Mouse (Mus musculus) frontal cortex, postnatal 14 days (tissue): Measurements from ENCODE around the gene Dpm2.

Source experiments
- DNase-seq, 2 experiments: peaks; one replicate each; pipeline ENCODE4 v3.0.0; 2022; ENCODE audit warnings: low spot score in 2 of 2

Dpm2 gene

GRCm38 (mm10) chr2:32582830-32583799, 12.5 kb downstream of the Dpm2 start:
- peak; percentile 75 to 76 for DNase-seq

DNA sequence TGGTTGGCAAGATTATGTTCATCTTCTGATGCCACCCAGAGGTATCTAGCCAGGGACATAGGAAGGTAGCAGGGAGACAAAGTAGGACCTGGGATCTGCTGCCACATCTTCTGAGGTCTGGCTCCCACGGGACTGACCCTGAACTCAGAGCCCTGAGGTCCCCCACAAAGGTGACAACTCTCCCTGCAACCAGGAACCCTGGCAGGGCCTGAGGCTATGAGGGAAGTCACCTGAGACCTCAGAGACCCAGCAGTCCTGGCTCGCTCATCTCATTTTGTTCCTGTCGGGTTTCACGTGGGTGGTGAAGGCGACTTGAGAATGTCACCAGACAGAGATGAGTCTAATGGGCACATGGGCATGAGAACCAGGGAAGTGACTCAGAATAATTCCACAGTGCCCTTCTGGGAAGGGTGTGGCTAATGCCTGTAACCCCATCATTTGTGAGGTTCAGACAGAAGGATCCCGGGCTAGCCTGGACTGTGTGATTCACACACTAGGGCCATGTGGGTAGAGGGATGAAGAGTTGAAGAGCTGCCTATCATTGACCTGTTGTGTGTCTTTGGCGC, 14.6 kb downstream of the Dpm2 start:
- no peak for DNase-seq

- peak; percentile 82 to 86 for DNase-seq
Measured at GRCm38 (mm10) chr2:32586871-32587351, 16.3 kb downstream of the Dpm2 start, which contains the start of gene St6galnac4. TSS of gene St6galnac4 (plus strand) at chr2:32587095.

- DNase-seq: no peak
Measured at GRCm38 (mm10) chr2:32587731-32588321, 17.2 kb downstream of the Dpm2 start.

DNA sequence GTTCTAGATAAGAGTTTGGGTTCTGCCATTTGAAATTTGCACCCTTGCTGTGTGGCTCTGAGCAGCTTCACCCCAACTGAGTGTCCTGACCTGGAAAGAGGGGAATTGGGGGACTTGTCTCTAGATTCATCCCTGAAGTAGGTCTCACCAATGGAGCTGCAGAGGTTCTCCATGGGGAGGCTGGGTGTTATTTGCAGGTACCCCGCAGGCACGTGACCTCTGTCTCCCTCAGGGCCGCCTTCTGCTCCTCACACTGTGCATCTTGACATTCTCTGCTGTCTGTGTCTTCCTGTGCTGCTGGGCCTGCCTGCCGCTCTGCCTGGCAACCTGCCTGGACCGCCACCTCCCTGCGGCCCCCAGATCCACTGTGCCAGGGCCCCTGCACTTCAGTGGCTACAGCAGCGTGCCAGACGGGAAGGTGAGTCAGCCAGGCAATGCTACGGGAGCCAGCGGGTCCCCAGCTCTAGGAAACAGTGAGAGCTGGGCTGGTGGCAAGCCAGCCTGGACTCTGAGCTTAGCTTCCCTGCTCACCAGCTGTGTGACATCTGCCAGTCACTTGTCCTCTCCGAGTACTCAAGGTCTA, 18.6 kb downstream of the Dpm2 start:
- no peak for DNase-seq

- no peak for DNase-seq
Measured at GRCm38 (mm10) chr2:32590224-32590623, 19.6 kb downstream of the Dpm2 start.

GRCm38 (mm10) chr2:32591249-32591648, 20.6 kb downstream of the Dpm2 start:
- no peak for DNase-seq

- DNase-seq: no peak
Measured at GRCm38 (mm10) chr2:32596725-32597124, 26.1 kb downstream of the Dpm2 start.

- no peak for DNase-seq
Measured at GRCm38 (mm10) chr2:32597248-32597647, 26.6 kb downstream of the Dpm2 start.

- no peak for DNase-seq
Measured at GRCm38 (mm10) chr2:32597699-32598098, 27.0 kb downstream of the Dpm2 start.

DNA sequence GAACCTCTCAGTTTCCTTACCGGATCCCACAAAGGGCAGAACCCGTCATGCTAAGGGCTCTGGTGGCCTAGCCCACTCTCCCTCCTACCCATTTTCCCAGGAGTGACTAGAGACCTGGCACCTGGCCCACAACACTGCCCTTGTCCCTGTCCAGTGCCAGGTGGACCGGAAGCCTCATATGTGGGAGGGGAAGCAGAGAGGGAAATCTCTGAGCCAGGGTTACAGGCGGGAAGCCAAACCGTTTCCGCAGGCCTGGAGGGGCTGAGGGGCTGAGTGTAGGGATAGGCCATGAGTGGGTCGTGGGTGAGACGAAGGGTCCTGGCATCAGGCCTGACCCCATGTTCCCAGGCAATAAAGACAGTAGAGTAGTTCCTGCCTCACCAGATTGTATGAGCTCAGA, 27.8 kb downstream of the Dpm2 start:
- no peak for DNase-seq

DNA sequence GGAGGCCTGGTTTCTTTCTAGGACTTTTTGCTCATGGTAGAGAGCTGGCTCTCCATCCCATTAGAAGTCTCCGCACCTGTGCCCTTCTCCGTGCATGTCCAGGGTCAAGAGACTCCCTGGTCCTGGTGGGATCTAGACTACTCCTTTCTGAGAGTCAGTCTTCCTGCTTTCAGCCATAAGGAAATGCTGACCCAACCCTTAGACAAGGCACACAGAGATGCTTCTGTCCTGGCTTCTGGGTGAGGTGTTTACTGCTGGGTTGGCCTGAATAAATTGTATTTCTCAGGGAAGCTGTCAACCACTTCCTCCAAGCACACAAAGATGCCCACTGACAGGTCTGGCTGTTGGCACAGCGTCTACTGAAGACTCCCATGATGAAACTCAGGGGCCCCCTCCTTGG, 28.8 kb downstream of the Dpm2 start, which contains the start of gene St6galnac6:
St6galnac6 (plus strand) TSS at position 301 of the 400 bp plus-strand sequence.
- DNase-seq: no peak

GRCm38 (mm10) chr2:32601417-32602065, 30.9 kb downstream of the Dpm2 start:
- DNase-seq: no peak

- DNase-seq: peak; percentile 84 to 87
Measured at GRCm38 (mm10) chr2:32602600-32603054, 32.0 kb downstream of the Dpm2 start.

DNA sequence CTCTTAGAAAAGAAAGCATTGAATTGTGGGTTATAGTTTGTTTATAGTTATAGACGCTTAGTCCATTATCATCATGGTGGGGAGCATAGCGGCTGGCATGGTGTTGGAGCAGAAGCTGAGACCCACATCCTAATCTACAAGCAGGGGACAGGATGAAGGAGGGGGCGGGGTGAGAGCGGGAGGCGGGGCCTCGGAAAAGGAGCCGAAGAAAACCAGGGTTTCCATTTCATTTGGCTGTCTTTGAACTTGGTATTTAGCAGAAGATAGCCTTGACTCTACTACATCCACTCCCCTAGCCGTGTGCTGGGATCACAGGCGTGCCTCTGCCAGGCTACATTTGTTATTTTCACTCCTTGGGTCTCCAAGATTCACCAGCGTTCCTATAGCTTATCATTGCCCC, 34.0 kb downstream of the Dpm2 start:
- no peak for DNase-seq

GRCm38 (mm10) chr2:32606161-32607142, 35.8 kb downstream of the Dpm2 start:
- DNase-seq: peak; percentile 61 to 73

DNA sequence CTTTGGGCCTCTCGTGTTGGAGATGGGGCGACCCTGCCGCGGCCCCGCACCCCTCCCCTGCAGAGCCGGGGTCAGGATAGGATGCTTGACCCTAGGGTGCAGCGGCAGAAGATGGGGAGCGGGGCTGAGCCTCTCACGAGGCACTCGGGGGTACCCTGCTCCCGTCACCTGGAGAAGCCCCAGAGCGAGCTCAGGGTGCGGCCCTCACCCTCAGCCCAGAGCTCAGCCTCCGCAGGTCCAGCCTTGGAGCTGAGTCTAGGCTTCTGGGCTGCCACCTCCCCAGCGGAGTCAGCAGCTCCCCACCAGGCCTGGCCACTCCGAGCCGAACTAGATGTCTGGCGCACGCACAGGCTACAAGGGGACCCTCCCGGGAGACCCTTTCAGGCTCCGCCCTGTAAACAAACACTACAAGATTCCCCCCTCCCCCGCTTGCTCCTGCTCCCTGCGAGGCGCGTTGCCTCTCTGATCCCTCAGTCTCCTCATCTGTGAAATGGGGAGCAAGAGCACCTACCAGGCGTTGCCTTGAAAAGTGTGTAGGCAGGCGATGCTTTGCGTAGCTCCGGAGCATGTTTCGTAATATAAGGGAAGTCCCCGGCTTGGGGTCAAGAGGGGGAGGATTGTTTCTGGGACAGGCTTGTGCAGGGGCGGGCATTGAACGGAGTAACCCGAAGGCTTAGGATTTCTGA, 36.7 kb downstream of the Dpm2 start:
- DNase-seq: no peak

DNA sequence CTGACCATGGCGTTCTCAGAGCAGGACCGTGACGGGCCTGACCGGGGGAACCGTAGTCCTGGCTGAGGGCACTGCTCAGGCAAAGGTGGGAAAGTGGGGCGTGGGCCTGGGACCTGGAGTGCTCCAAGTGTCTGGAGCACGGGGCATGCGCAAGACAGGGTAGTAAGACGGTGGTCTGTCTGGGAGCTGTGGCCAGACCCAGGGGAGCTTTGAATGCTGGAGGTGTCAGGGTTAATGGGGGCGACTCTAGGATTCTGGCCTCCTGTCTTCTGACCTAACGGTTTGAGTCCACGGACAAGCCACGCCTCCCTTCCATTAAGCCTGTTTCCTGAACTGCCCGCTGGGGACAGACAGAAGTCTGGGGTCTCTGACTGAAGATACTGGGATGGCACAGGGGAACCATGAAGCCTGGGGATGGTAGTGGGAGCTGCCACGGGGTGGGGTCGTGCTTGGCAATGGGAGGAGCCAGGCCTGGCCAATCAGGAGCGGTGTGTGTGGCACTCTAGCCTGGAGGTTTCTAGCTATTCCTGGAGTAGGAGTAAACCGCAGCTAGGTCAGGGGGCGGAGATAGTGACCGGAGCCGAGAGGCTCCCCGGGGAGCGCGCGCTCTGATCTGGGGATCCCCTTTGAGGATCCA, 37.6 kb downstream of the Dpm2 start:
- no peak for DNase-seq
